Mouse (Mus musculus) kidney, postnatal 0 days (tissue): ENCODE measurements around the gene Plxnb3. TPM values are rescaled to one million over a fixed set of nuclear protein-coding genes. Genes with fewer than 3 reads are reported as not detected.
A peak's percentile ranks its signal among the peaks of the same experiment; 100 is the strongest.

ENCODE experiments used
- ATAC-seq: fragments of 200-750 bp; cut with Nextera tagmentation; replicated peaks from 2 replicates; pipeline ENCODE4 v1.8.0; 2017; ENCODE audit warnings: low read depth, moderate number of reproducible peaks, moderate TSS enrichment, moderate library complexity; ENCODE audit not compliant: low FRiP score
- DNase-seq: peaks from one replicate; pipeline ENCODE4 v3.0.0-alpha.2; 2016; ENCODE audit warnings: low spot score
- H3K27ac ChIP-seq: fragments of 300-500 bp; sonication (generic); 2 replicates; pipeline ENCODE4 v1.5.1; 2014; ENCODE audit warnings: mild to moderate bottlenecking
- H3K27me3 ChIP-seq: fragments of 300-500 bp; sonication (generic); 2 replicates; pipeline ENCODE4 v1.6.1; 2014; ENCODE audit warnings: low read length, mixed read lengths; ENCODE audit not compliant: insufficient read depth
- H3K36me3 ChIP-seq: fragments of 300-500 bp; sonication (generic); 2 replicates; pipeline ENCODE4 v1.6.1; 2014; ENCODE audit warnings: low read length, mixed read lengths; ENCODE audit not compliant: insufficient read depth
- H3K4me1 ChIP-seq: fragments of 300-500 bp; sonication (generic); replicated peaks from 2 replicates; pipeline ENCODE4 v1.6.1; 2014; ENCODE audit warnings: antibody characterized with exemption, low read length, mixed read lengths; ENCODE audit not compliant: insufficient read depth
- H3K4me2 ChIP-seq: fragments of 300-500 bp; sonication (generic); 2 replicates; pipeline ENCODE4 v1.6.1; 2014; ENCODE audit warnings: mild to moderate bottlenecking, low read length, moderate library complexity, mixed read lengths
- H3K4me3 ChIP-seq: fragments of 300-500 bp; sonication (generic); replicated peaks from 2 replicates; pipeline ENCODE4 v1.5.1; 2014; ENCODE audit warnings: low read depth, low read length
- H3K9ac ChIP-seq: fragments of 300-500 bp; sonication (generic); 2 replicates; pipeline ENCODE4 v1.6.1; 2014; ENCODE audit warnings: low read depth, low read length
- H3K9me3 ChIP-seq: fragments of 300-500 bp; sonication (generic); replicated peaks from 2 replicates; pipeline ENCODE4 v1.6.1; 2016; ENCODE audit warnings: low read length, inconsistent platforms, mixed read lengths
- CTCF ChIP-seq: IDR thresholded peaks from 2 replicates; pipeline ENCODE4 v1.5.1; 2016; ENCODE audit warnings: antibody characterized with exemption, low read depth, mild to moderate bottlenecking, moderate library complexity
- WGBS: fragments of 180-500 bp; shearing (Covaris S2); extraction: QIAGEN DNeasy Blood & Tissue Kit; methylation state at CpG from one replicate; pipeline ENCODE4 v1.1.7; 2014; 5-methylcytosine and 5-hydroxymethylcytosine counted together
- polyA plus RNA-seq: library from polyadenylated mRNA; unstranded; fragments of >200 nt; fragmentation: Nextera tagmentation; extraction: Ambion mirVana; gene quantifications from 2 replicates; pipeline ENCODE4 v1.2.1, GENCODE M21; 2015

Plxnb3 gene
- polyA plus RNA-seq, 1 experiment from 2014 or later, result 0.14 TPM

DNA sequence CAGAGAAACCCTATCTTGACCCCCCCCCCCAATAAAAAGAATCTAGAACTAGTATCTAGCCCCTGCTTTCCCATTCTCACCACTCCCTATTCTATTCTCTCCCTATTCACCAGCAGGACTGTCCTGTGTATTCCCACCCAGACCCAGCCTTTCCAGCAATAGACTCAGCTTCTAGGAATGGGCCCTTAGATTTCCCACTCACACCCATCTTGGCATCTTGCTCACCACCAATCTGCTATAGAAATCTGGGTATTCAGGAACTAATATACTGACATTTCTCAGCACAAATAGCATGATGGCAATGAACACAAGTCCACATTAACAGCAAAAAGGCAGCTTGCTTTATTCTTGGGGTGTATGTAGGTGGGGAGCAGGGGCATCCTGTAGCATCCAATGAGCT lies 36.1 kb downstream of the Plxnb3 start:
- Histone ChIP-seq H3K27me3 (no peaks in the 10 kb centered on the region), H3K4me1 (no peaks in the 10 kb centered on the region), H3K4me3 (no peak overlapping the region), H3K9me3 (no peaks in the 10 kb centered on the region), H3K9ac (no peak overlapping the region), H3K27ac (no peak overlapping the region), H3K36me3 (no peaks in the 10 kb centered on the region), H3K4me2 (no peak overlapping the region)
- DNase-seq, result no peak
- no peak for ATAC-seq
- no peak for TF ChIP-seq CTCF

DNA sequence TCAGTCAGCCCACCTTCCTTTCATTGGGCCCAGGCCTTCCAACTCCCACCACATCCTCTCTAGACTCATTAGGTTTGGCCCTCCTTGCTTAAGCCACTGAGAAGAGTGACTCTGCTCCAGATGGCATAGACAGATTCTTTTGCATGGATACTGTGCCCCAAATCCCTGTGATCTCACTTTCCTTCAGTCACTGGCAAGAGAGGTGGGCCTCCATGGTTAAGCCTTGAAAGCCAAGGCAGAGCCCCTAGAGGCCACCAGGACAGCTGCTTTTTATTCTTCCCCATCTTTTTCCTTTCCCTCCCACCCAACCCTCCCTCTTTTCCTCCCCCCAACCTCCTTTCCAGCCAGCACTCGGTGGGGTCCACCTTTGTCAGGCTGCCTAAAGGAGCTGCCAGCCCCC lies 36.6 kb downstream of the Plxnb3 start:
- Histone ChIP-seq H3K36me3 (no peaks in the 10 kb centered on the region), H3K4me3 (no peak overlapping the region), H3K27ac (no peak overlapping the region), H3K9ac (no peak overlapping the region), H3K4me2 (no peak overlapping the region), H3K4me1 (no peaks in the 10 kb centered on the region), H3K27me3 (no peaks in the 10 kb centered on the region), H3K9me3 (no peaks in the 10 kb centered on the region)
- no peak for TF ChIP-seq CTCF
- DNase-seq (no peak), ATAC-seq (no peak)
- WGBS, result 7% methylated on average over 1 of the region's 1 CpGs

DNA sequence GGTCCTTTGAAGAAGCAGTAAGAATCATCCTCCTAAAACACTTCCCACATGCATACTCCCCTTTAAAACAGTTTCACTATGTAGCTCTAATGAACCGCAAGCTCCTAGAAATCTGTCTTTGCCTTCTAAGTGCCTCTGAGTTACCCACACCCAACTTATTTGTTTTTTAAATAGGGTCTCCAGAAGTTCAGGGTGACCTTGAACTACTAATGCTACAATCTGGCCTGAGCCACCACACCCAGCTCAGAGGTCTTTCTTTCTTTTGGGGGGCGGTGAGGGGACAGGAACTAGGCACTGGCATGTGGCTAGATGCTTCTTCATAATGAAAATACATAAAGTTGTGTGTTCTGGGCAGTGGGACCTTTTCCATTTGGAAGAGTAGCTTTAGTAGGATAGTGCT lies 40.6 kb downstream of the Plxnb3 start:
- Histone ChIP-seq H3K9me3 (no peaks in the 10 kb centered on the region), H3K4me1 (no peaks in the 10 kb centered on the region), H3K4me2 (no peak overlapping the region), H3K9ac (no peak overlapping the region), H3K36me3 (no peaks in the 10 kb centered on the region), H3K27ac (no peak overlapping the region), H3K27me3 (no peaks in the 10 kb centered on the region), H3K4me3 (no peak overlapping the region)
- DNase-seq (no peak), ATAC-seq (no peak)
- 84% methylated on average over 2 of the region's 2 CpGs for WGBS
- no peak for TF ChIP-seq CTCF

DNA sequence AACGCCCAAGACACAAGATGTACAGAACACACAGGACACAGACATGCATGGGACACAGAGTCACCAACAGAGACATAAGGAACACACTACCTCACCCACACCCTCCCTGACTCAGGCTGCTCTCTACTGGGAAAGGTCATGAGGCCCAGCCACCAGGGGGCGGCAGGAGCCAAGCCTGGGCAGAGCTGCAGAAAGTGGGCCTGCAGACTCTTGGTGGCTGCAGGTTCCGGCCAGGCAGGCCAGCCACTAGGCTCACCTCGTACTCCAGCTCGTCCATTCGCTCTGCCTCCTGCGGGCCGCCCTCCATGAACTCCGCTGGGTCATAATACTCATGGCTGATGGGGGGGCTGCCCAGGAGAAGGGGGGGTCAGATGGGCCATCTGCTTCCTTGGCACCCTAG lies 41.6 kb downstream of the Plxnb3 start:
- H3K36me3 ChIP-seq, result no peaks in the 10 kb centered on the region
- H3K9ac ChIP-seq, result no peak overlapping the region
- H3K27me3 ChIP-seq, result no peaks in the 10 kb centered on the region
- DNase-seq (peak; percentile 68), ATAC-seq (peak; percentile 86)
- TF ChIP-seq CTCF, result peak; percentile 85
- H3K27ac ChIP-seq, result no peak overlapping the region
- H3K4me3 ChIP-seq, result no peak overlapping the region
- H3K4me1 ChIP-seq, result no peaks in the 10 kb centered on the region
- WGBS, result 35% methylated on average over 9 of the region's 9 CpGs
- no peaks in the 10 kb centered on the region for H3K9me3 ChIP-seq
- H3K4me2 ChIP-seq, result no peak overlapping the region

DNA sequence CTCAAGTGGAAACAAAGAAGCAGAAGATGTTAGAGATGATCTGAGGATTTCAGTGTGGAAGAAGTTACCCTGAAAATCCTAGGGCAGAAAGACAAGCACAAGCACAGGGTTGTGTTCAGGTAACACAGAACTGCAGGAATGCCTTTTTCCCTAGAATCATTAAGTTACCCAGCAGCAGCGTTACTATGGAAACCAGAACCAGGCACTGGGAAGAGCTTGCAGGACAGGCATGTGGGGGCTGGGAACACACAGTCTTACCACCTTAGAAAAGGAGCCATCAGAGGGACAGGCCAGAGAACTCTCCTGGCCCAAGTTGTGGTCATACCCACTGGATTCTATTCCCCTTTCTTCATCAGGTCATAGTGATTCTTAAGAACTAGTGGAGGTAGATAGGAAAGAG lies 48.9 kb downstream of the Plxnb3 start:
- WGBS, result 62% methylated on average over 1 of the region's 1 CpGs
- H3K27me3 ChIP-seq, result no peaks in the 10 kb centered on the region
- no peak overlapping the region for H3K9ac ChIP-seq
- no peak overlapping the region for H3K4me2 ChIP-seq
- H3K9me3 ChIP-seq, result no peaks in the 10 kb centered on the region
- ATAC-seq (no peak), DNase-seq (no peak)
- no peak overlapping the region for H3K27ac ChIP-seq
- H3K36me3 ChIP-seq, result no peaks in the 10 kb centered on the region
- H3K4me3 ChIP-seq, result no peak overlapping the region
- no peaks in the 10 kb centered on the region for H3K4me1 ChIP-seq
- TF ChIP-seq CTCF, result no peak

DNA sequence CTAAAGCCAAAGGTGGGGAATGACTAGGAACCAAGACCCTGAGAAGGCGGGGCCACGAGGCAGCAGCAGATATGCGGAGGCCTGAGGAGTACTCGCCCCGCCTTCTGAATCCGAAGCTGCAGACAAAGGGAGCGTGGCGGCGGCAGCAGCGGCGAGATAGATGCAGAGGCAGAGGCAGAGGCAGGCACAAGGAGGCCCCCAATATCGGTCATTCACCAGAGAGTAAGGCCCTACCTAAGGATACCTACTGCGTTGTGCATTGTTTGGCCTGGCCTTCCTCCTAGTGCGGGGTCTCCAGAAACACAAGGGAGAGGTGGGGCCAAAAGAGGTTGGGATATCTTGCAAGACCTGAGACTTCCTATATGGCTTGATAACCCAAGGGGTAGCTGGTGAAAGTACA lies 58.2 kb downstream of the Plxnb3 start:
- TF ChIP-seq CTCF, result no peak

DNA sequence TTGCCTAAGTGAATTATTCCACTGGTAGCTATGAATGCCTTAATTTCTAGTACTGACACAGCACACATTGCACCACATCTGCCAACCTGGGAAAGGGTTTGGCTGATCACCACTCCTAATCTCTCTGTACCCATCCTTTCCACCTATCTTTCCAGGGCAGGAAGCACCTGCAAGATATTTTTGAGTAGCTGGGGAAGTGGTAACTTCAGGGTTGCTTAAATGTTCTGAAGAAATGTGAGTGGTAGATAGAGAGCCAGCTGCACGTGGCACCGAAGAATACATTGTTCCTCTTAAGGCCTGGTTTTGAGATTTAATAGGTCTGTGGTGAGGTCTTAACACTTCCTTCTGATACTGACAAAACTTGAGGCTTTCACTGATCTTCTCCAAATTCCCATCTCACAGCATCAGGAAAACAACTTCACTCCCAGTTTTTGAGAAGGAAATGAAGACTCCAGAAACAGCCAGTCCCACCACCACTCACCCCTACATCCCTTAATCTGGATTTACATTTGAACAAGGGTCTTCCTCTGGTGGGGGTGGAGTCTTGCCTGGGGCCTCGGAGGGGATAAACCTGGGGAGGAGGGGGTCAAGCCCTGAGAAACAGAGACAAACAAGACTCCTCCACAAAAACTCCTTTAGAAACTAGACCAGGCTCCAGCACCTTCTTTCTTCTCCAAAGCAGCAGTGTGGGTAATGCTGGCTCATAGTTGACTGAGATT lies 59.9 kb downstream of the Plxnb3 start:
- no peak overlapping the region for H3K4me2 ChIP-seq
- H3K9me3 ChIP-seq, result no peaks in the 10 kb centered on the region
- 55% methylated on average over 3 of the region's 3 CpGs for WGBS
- no peak overlapping the region for H3K27ac ChIP-seq
- no peaks in the 10 kb centered on the region for H3K4me1 ChIP-seq
- ATAC-seq, result no peak
- H3K4me3 ChIP-seq, result no peak overlapping the region
- no peak overlapping the region for H3K9ac ChIP-seq
- DNase-seq, result no peak
- no peaks in the 10 kb centered on the region for H3K27me3 ChIP-seq
- TF ChIP-seq CTCF, result no peak
- H3K36me3 ChIP-seq, result no peaks in the 10 kb centered on the region

More for the DNA sequence above, 58.2 kb downstream of the Plxnb3 start:
- 25% methylated on average over 14 of the region's 14 CpGs for WGBS
- Histone ChIP-seq H3K36me3 (no peaks in the 10 kb centered on the region), H3K27ac (no peak overlapping the region), H3K4me2 (peak overlapping the region; percentile 48), H3K9ac (peak overlapping the region; percentile 35; the same call in 1 of the 2 replicates), H3K4me1 (no peaks in the 10 kb centered on the region), H3K27me3 (no peaks in the 10 kb centered on the region), H3K4me3 (peak overlapping the region; percentile 22; the same call in 1 of the 2 replicates), H3K9me3 (no peaks in the 10 kb centered on the region)
- DNase-seq (peak; percentile 28), ATAC-seq (0 out of 2 replicates have a peak, but pooled peaks have one; percentile 33)

Other genes starting within 250 kb of the Plxnb3 start
- gene Dusp9, start 117.7 kb upstream of the Plxnb3 start, polyA plus RNA-seq, result 23.5 and 25.0 TPM in 2 replicates
- 15.7 and 18.7 TPM in 2 replicates for gene Pnck, start 97.0 kb upstream of the Plxnb3 start, polyA plus RNA-seq
- gene Slc6a8, start 83.9 kb upstream of the Plxnb3 start, polyA plus RNA-seq, result 12.0 and 12.2 TPM in 2 replicates
- gene Bcap31, start 40.9 kb upstream of the Plxnb3 start, polyA plus RNA-seq, result 285 and 288 TPM in 2 replicates
- 12.3 and 14.1 TPM in 2 replicates for gene Abcd1, start 40.5 kb upstream of the Plxnb3 start, polyA plus RNA-seq
- gene Srpk3, start 17.3 kb downstream of the Plxnb3 start, polyA plus RNA-seq, result 2.4 TPM in 2 replicates
- 256 and 265 TPM in 2 replicates for gene Idh3g, start 29.8 kb downstream of the Plxnb3 start, polyA plus RNA-seq
- 260 and 283 TPM in 2 replicates for gene Ssr4, start 29.9 kb downstream of the Plxnb3 start, polyA plus RNA-seq
- 0.37 and 0.48 TPM in 2 replicates for gene Pdzd4, start 67.9 kb downstream of the Plxnb3 start, polyA plus RNA-seq
- gene Avpr2, start 135.0 kb downstream of the Plxnb3 start, polyA plus RNA-seq, result 23.3 and 23.8 TPM in 2 replicates
- 6.6 and 7.2 TPM in 2 replicates for gene L1cam, start 139.0 kb downstream of the Plxnb3 start, polyA plus RNA-seq
- gene Arhgap4, start 164.8 kb downstream of the Plxnb3 start, polyA plus RNA-seq, result 2.8 and 3.1 TPM in 2 replicates
- gene Naa10, start 164.9 kb downstream of the Plxnb3 start, polyA plus RNA-seq, result 119 TPM in 2 replicates
- 83.0 and 85.6 TPM in 2 replicates for gene Renbp, start 173.8 kb downstream of the Plxnb3 start, polyA plus RNA-seq
- gene Hcfc1, start 209.3 kb downstream of the Plxnb3 start, polyA plus RNA-seq, result 32.1 and 36.1 TPM in 2 replicates